In the genomic region with DNA sequence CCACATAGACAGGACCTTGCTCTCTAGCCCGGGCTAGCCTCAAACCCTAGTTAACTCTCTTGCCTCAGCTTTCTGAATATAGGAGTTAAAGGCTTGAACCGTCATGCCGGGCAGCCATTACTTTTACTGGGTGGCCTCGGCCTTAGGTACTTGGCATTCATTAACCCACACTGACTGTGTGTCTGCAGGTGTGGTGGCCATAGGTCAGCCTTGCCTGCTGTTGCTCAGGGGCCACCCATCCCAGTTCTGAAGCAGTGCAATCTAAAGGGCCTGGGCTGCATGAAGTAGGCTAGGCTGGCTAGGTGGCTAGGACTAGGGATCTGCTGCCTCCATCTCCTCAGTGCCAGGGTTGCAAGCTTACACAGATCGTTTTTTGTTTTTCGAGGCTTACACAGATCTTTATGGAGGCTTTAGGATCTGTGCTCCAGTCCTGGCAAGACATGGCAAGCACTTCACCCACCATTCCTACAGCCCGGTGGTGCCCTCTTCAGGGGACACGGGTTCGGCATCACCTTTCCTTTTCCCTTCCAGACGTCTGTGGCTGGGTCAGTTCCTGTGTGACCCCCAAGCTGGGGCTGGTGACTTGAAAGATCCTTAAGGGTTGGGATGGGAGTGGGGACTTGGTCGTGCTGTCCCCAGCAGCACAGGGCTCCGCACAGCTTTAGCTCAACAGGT, we compare ENCODE assay signal across 17 mouse cellular contexts. TPM values are rescaled to one million over a fixed set of nuclear protein-coding genes. Genes with fewer than 3 reads are reported as not detected.
DNase-seq lines count a peak whose midpoint lies in the region; ATAC-seq and TF ChIP-seq lines count a peak whose summit lies in the region.
"Had no signal": no experiment of that assay in that cellular context is flagged by ENCODE, and none has a peak within 500 bp of the region (broad histone marks: within the 10 kb centered on the region; RNA-seq: fewer than 3 reads in every experiment).

No protein-coding gene starts in this region.

- H3K9ac ChIP-seq in liver, adult 2 months (ENCODE audit: low read depth, low read length), result peak overlapping the region; percentile 61
- no peak overlapping the region for H3K9ac ChIP-seq in stomach, postnatal 0 days (ENCODE audit: low read length)
- H3K9ac ChIP-seq: heart, embryonic 15.5 days; hindbrain, embryonic 14.5 days; lung, embryonic 15.5 days had no signal

- peak overlapping the region; percentile 78 for H3K27ac ChIP-seq in liver, adult 2 months (replicated peaks; ENCODE audit: insufficient read depth, low read depth, low read length)
- H3K27ac ChIP-seq in kidney, adult 2 months (ENCODE audit: insufficient read depth, low read depth, low read length), result peak overlapping the region; percentile 92
- no peak overlapping the region for H3K27ac ChIP-seq in stomach, postnatal 0 days (replicated peaks)
- H3K27ac ChIP-seq: heart, embryonic 15.5 days; hindbrain, embryonic 14.5 days; lung, embryonic 15.5 days had no signal

- H3K9me3 ChIP-seq in stomach, postnatal 0 days (ENCODE audit: control insufficient read depth, low read length), result no peaks in the 10 kb centered on the region
- H3K9me3 ChIP-seq: heart, embryonic 15.5 days; lung, embryonic 15.5 days had no signal

- peaks cover 8% of the 10 kb centered on the region; the same call in 1 of the 2 replicates for H3K36me3 ChIP-seq in liver, adult 2 months (ENCODE audit: control insufficient read depth, insufficient read depth, low read length)
- H3K36me3 ChIP-seq in kidney, adult 2 months (ENCODE audit: control insufficient read depth, insufficient read depth, low read length), result no peaks in the 10 kb centered on the region; the same call in 1 of the 2 replicates
- peaks cover 25% of the 10 kb centered on the region for H3K36me3 ChIP-seq in stomach, postnatal 0 days (ENCODE audit: control insufficient read depth, insufficient read depth, low read length)

- 20% methylated on average over 12 of the region's 12 CpGs for WGBS in liver, adult 2 months
- WGBS in kidney, adult 2 months, result 49% methylated on average over 12 of the region's 12 CpGs
- 79% methylated on average over 12 of the region's 12 CpGs for WGBS in stomach, postnatal 0 days

- H3K79me2 ChIP-seq in liver, adult 2 months (ENCODE audit: control insufficient read depth, insufficient read depth, low read length), result peaks cover 15% of the 10 kb centered on the region; the same call in 1 of the 2 replicates

- no peak overlapping the region for H3K4me2 ChIP-seq in stomach, postnatal 0 days (replicated peaks; ENCODE audit: low read depth)
- H3K4me2 ChIP-seq: heart, embryonic 15.5 days; hindbrain, embryonic 14.5 days; lung, embryonic 15.5 days had no signal

- TF ChIP-seq EP300 in stomach, postnatal 0 days (optimal IDR thresholded peaks at IDR 0.05), result no peak

- TF ChIP-seq POLR2A in liver, adult 2 months (IDR thresholded peaks at IDR 0.05; ENCODE audit: extremely low read depth, insufficient read depth, low read length), result no peak
- no peak for TF ChIP-seq POLR2A in kidney, adult 2 months (IDR thresholded peaks at IDR 0.05; ENCODE audit: low read depth, low read length)

- peak overlapping the region; percentile 59 for H3K4me3 ChIP-seq in liver, adult 2 months (ENCODE audit: insufficient read depth, low read depth, low read length)
- H3K4me3 ChIP-seq in kidney, adult 2 months (ENCODE audit: insufficient read depth, low read depth, low read length), result peak overlapping the region; percentile 51
- no peak overlapping the region for H3K4me3 ChIP-seq in stomach, postnatal 0 days (ENCODE audit: low read depth, low read length)
- H3K4me3 ChIP-seq: heart, embryonic 15.5 days; lung, embryonic 15.5 days had no signal

- H3K4me1 ChIP-seq in liver, adult 2 months (ENCODE audit: control insufficient read depth, insufficient read depth, low read length), result peaks cover 31% of the 10 kb centered on the region
- H3K4me1 ChIP-seq in kidney, adult 2 months (ENCODE audit: control insufficient read depth, insufficient read depth, low read length), result peaks cover 16% of the 10 kb centered on the region
- peaks cover 4% of the 10 kb centered on the region for H3K4me1 ChIP-seq in stomach, postnatal 0 days (replicated peaks; ENCODE audit: control insufficient read depth, insufficient read depth)
- H3K4me1 ChIP-seq: heart, embryonic 15.5 days had no signal

- DNase-seq in liver, adult 2 months (ENCODE audit: extremely low read depth, low read depth, low spot score), result peak; percentile 80
- DNase-seq in liver, result no peak
- peak; percentile 80 for DNase-seq in kidney, adult 2 months
- DNase-seq in kidney, postnatal 4 days, result peak; percentile 34 to 56
- no peak for DNase-seq in stomach, postnatal 0 days (ENCODE audit: low spot score)
- no peak for DNase-seq in adrenal gland, adult 18-20 months (ENCODE audit: low spot score in 2 of 2)
- DNase-seq in left cerebral cortex, postnatal 14 days (ENCODE audit: low spot score in 2 of 2), result no peak
- DNase-seq in heart, postnatal 4 days, result no peak
- DNase-seq: cerebellum, adult 2 months; left cerebral cortex, postnatal 4 days; thymus, adult 2 months had no signal

- no peak for ATAC-seq in stomach, postnatal 0 days (ENCODE audit: low FRiP score, low TSS enrichment)

- H3K27me3 ChIP-seq in liver, adult 2 months (ENCODE audit: control insufficient read depth, insufficient read depth, low read length), result no peaks in the 10 kb centered on the region
- no peaks in the 10 kb centered on the region for H3K27me3 ChIP-seq in kidney, adult 2 months (replicated peaks; ENCODE audit: control insufficient read depth, insufficient read depth, low read length)
- H3K27me3 ChIP-seq in stomach, postnatal 0 days (ENCODE audit: control insufficient read depth, insufficient read depth, low read length), result no peaks in the 10 kb centered on the region
- H3K27me3 ChIP-seq: heart, embryonic 15.5 days; lung, embryonic 15.5 days had no signal

- intact Hi-C loops in left cerebral cortex, postnatal 14 days (cut with DNase I), result no loop called here

- TF ChIP-seq CTCF in liver, adult 2 months (IDR thresholded peaks at IDR 0.05; ENCODE audit: low read depth, low read length), result peak; percentile 70
- peak; percentile 40; the same call in 1 of the 2 replicates for TF ChIP-seq CTCF in kidney, adult 2 months (conservative IDR thresholded peaks at IDR 0.05; ENCODE audit: insufficient read depth, insufficient read length, low read depth, low read length)
- peak; percentile 18; the same call in 1 of the 2 replicates for TF ChIP-seq CTCF in stomach, postnatal 0 days (IDR thresholded peaks at IDR 0.05; ENCODE audit: low read depth)

RNA-seq across cellular contexts. Expression of a gene that starts 6.5 kb away (rescaled TPM):
- total RNA-seq in liver, adult 2 months (2014; rRNA removed), result 5,384 and 7,708 TPM in 2 replicates
- polyA plus RNA-seq in liver, adult 2 months (2012; rRNA removed), result 3,773 and 3,833 TPM in 2 replicates
- polyA plus RNA-seq in kidney, adult 2 months (2012; rRNA removed), result 51.5 and 69.4 TPM in 2 replicates
- polyA plus RNA-seq in stomach, postnatal 0 days (2015; fragmentation: Nextera tagmentation; extraction: Ambion mirVana), result 9.3 and 9.8 TPM in 2 replicates
- 100 to 1,000 TPM; 184 to 696 TPM for total RNA-seq in adrenal gland, adult 18-20 months (2021)
- total RNA-seq in left cerebral cortex, postnatal 14 days (2021), result under 1 TPM; 0.46 to 0.53 TPM
- total RNA-seq in heart, postnatal 4 days (2021), result 10 to 100 TPM; 60.1 to 79.6 TPM

RNA-seq across cellular contexts. Expression of a gene that starts 13.9 kb away (rescaled TPM):
- total RNA-seq in liver, adult 2 months (2014; rRNA removed), result 10.7 and 11.7 TPM in 2 replicates
- polyA plus RNA-seq in liver, adult 2 months (2012; rRNA removed), result 19.3 and 23.7 TPM in 2 replicates
- polyA plus RNA-seq in kidney, adult 2 months (2012; rRNA removed), result 36.7 and 39.6 TPM in 2 replicates
- polyA plus RNA-seq in stomach, postnatal 0 days (2015; fragmentation: Nextera tagmentation; extraction: Ambion mirVana), result 48.0 and 52.4 TPM in 2 replicates
- 10 to 100 TPM; 72.4 to 89.6 TPM for total RNA-seq in adrenal gland, adult 18-20 months (2021)
- total RNA-seq in left cerebral cortex, postnatal 14 days (2021), result 10 to 100 TPM; 18.1 to 19.3 TPM
- 10 to 100 TPM; 19.5 to 20.4 TPM for total RNA-seq in heart, postnatal 4 days (2021)

RNA-seq across cellular contexts. Expression of a gene that starts 14.9 kb away (rescaled TPM):
- total RNA-seq in liver, adult 2 months (2014; rRNA removed), result 4.6 and 5.1 TPM in 2 replicates
- 4.8 and 7.2 TPM in 2 replicates for polyA plus RNA-seq in liver, adult 2 months (2012; rRNA removed)
- polyA plus RNA-seq in kidney, adult 2 months (2012; rRNA removed), result 30.4 and 35.6 TPM in 2 replicates
- polyA plus RNA-seq in stomach, postnatal 0 days (2015; fragmentation: Nextera tagmentation; extraction: Ambion mirVana), result 27.5 and 29.9 TPM in 2 replicates
- 10 to 100 TPM; 53.4 to 61.0 TPM for total RNA-seq in adrenal gland, adult 18-20 months (2021)
- total RNA-seq in left cerebral cortex, postnatal 14 days (2021), result 1 to 10 TPM; 8.1 to 9.2 TPM
- total RNA-seq in heart, postnatal 4 days (2021), result 10 to 100 TPM; 45.6 to 46.9 TPM

RNA-seq across cellular contexts. Expression of a gene that starts 40.4 kb away (rescaled TPM):
- total RNA-seq in liver, adult 2 months (2014; rRNA removed), result 0.27 and 0.28 TPM in 2 replicates
- 0.42 and 0.75 TPM in 2 replicates for polyA plus RNA-seq in liver, adult 2 months (2012; rRNA removed)
- polyA plus RNA-seq in kidney, adult 2 months (2012; rRNA removed), result 0.35 and 0.44 TPM in 2 replicates
- 0.05 TPM in 1 of 2 replicates, not detected in the other for polyA plus RNA-seq in stomach, postnatal 0 days (2015; fragmentation: Nextera tagmentation; extraction: Ambion mirVana)
- under 1 TPM in 1 of 2 experiments, not detected in 1; 0.36 TPM for total RNA-seq in adrenal gland, adult 18-20 months (2021)
- total RNA-seq in left cerebral cortex, postnatal 14 days (2021), result not detected
- not detected for total RNA-seq in heart, postnatal 4 days (2021)
- total RNA-seq: layer of hippocampus, postnatal 14 days; left cerebral cortex, postnatal 4 days; MEL had no signal
- polyA plus RNA-seq: cerebellum, adult 2 months; frontal cortex, adult 2 months; heart, embryonic 15.5 days had no signal

RNA-seq across cellular contexts. Expression of a gene that starts 44.5 kb away (rescaled TPM):
- total RNA-seq in liver, adult 2 months (2014; rRNA removed), result 2.7 and 2.9 TPM in 2 replicates
- 1.3 and 1.9 TPM in 2 replicates for polyA plus RNA-seq in liver, adult 2 months (2012; rRNA removed)
- polyA plus RNA-seq in kidney, adult 2 months (2012; rRNA removed), result 1.1 and 3.4 TPM in 2 replicates
- 1.4 and 1.6 TPM in 2 replicates for polyA plus RNA-seq in stomach, postnatal 0 days (2015; fragmentation: Nextera tagmentation; extraction: Ambion mirVana)
- 1 to 10 TPM; 2.6 to 4.0 TPM for total RNA-seq in adrenal gland, adult 18-20 months (2021)
- total RNA-seq in left cerebral cortex, postnatal 14 days (2021), result 1 to 10 TPM; 4.2 to 5.4 TPM
- total RNA-seq in heart, postnatal 4 days (2021), result 1 to 10 TPM; 1.0 to 1.4 TPM

Comparison
In these comparisons a context has a peak if more than half of its experiments do, and no peak if none do; other contexts are left out.
1. DNase-seq: peak in liver, adult 2 months (single experiment), kidney, adult 2 months (single experiment) and kidney, postnatal 4 days (2 of 2); none in liver (single experiment), stomach, postnatal 0 days (single experiment), adrenal gland, adult 18-20 months (0 of 2), left cerebral cortex, postnatal 14 days (0 of 2) and heart, postnatal 4 days (single experiment).
2. CTCF ChIP-seq: peak in every context shown above with its lines; median percentile 70 in liver, adult 2 months; 40 in kidney, adult 2 months; 18 in stomach, postnatal 0 days.
3. RNA of a gene that starts 6.5 kb away (total RNA-seq): 5,384 to 7,708 TPM in liver, adult 2 months, 184 to 696 TPM in adrenal gland, adult 18-20 months and 60.1 to 79.6 TPM in heart, postnatal 4 days; 0.46 to 0.53 TPM in left cerebral cortex, postnatal 14 days; every median in the first group is over 10 times any median in the second.